Mouse (Mus musculus) stomach, adult 2 months (tissue): ENCODE measurements around the gene Vps29. TPM values are rescaled to one million over a fixed set of nuclear protein-coding genes. Genes with fewer than 3 reads are reported as not detected.

ENCODE experiments used
- polyA plus RNA-seq: library from polyadenylated mRNA; depleted of rRNA; stranded (reverse); fragments of >200 nt; gene quantifications from 2 replicates; pipeline ENCODE4 v1.2.3, GENCODE M21; 2012; rRNA removed

Vps29 gene
- polyA plus RNA-seq: 7.0 and 8.9 TPM in 2 replicates

GRCm38 (mm10) chr5:122353807-122354491 is at the start of gene Vps29, which contains the start of gene Rad9b:
Gene Vps29, plus strand, starts transcription at chr5:122354369.
Gene Rad9b, minus strand, starts transcription at chr5:122354233.

GRCm38 (mm10) chr5:122371591-122372191 is 17.5 kb downstream of the Vps29 start, which contains the start of gene Gpn3:
Gene Gpn3, plus strand, starts transcription at chr5:122371876.

DNA sequence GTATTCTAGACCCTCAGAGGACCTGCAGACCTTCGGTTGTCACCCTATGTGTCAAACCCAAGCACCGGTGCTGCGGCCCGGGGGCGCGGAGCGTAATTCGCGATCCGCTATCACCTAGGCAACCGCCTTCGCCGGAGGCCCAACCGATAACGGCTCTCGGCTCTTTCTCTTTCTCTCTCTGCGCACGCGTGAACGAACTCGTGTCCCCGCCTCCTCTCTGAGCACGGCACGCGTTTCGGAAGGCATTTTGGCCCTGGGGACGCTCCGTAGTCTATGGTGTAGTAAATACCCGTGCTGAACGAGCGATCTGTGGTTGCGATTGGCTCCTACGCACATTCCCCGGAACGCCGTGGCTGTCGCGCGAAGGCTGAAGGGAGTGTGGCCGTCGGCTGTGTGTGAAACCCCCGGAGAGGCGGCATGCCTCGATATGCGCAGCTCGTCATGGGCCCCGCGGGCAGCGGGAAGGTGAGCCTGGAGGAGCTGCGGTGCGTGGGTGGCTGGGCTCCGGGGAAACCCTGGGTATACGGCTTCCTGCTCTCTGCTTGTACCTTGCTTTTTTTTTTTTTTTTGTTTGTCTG is 18.1 kb downstream of the Vps29 start, which contains the start of gene Fam216a:
Gene Fam216a (minus strand): TSS at position 173 of the 578 bp plus-strand sequence.

GRCm38 (mm10) chr5:122391786-122392180 is 37.6 kb downstream of the Vps29 start, which contains the start of gene Arpc3:
Gene Arpc3, plus strand, starts transcription at chr5:122391878.

Other genes with a start within 250 kb of the Vps29 start
- not detected in 2 replicates for gene Ccdc63, start 213.5 kb upstream of the Vps29 start, polyA plus RNA-seq
- gene Ppp1cc, start 196.1 kb upstream of the Vps29 start, polyA plus RNA-seq: 14.2 and 15.7 TPM in 2 replicates
- gene Hvcn1, start 147.6 kb upstream of the Vps29 start, polyA plus RNA-seq: 0.87 and 1.2 TPM in 2 replicates
- 8.8 and 10.5 TPM in 2 replicates for gene Tctn1, start 89.9 kb upstream of the Vps29 start, polyA plus RNA-seq
- 11.9 and 13.2 TPM in 2 replicates for gene Pptc7, start 70.0 kb upstream of the Vps29 start, polyA plus RNA-seq
- gene Rad9b, start 136 bp upstream of the Vps29 start, polyA plus RNA-seq: 0.90 and 1.2 TPM in 2 replicates
- 29.0 and 30.5 TPM in 2 replicates for gene Gpn3, start 17.5 kb downstream of the Vps29 start, polyA plus RNA-seq
- 4.2 and 6.9 TPM in 2 replicates for gene Fam216a, start 18.0 kb downstream of the Vps29 start, polyA plus RNA-seq
- 63.6 and 87.7 TPM in 2 replicates for gene Arpc3, start 37.5 kb downstream of the Vps29 start, polyA plus RNA-seq
- 12.0 and 14.9 TPM in 2 replicates for gene Anapc7, start 67.3 kb downstream of the Vps29 start, polyA plus RNA-seq
- gene Atp2a2, start 147.9 kb downstream of the Vps29 start, polyA plus RNA-seq: 38.9 and 42.4 TPM in 2 replicates